Mouse (Mus musculus) gastrocnemius, postnatal 14 days (tissue): ENCODE measurements around the gene Fer. TPM values are rescaled to one million over a fixed set of nuclear protein-coding genes. Genes with fewer than 3 reads are reported as not detected.

Experiments used
- DNase-seq: peaks from one replicate; pipeline ENCODE4 v3.0.0; 2021; ENCODE audit warnings: mixed read lengths
- intact Hi-C: fragments of 180-260 bp; cut with DNase I; formaldehyde crosslinking; loops from one replicate; pipeline ENCODE4 v1.15.1; 2025; ENCODE audit warnings: low total_unique reads
- total RNA-seq, 2 experiments: library from RNA; stranded (reverse); gene quantifications; 2 replicates each; pipeline ENCODE4 v1.2.3; 2021

The Fer gene
- total RNA-seq, 2 experiments from 2014 or later: 11.1 to 13.4 TPM

DNA sequence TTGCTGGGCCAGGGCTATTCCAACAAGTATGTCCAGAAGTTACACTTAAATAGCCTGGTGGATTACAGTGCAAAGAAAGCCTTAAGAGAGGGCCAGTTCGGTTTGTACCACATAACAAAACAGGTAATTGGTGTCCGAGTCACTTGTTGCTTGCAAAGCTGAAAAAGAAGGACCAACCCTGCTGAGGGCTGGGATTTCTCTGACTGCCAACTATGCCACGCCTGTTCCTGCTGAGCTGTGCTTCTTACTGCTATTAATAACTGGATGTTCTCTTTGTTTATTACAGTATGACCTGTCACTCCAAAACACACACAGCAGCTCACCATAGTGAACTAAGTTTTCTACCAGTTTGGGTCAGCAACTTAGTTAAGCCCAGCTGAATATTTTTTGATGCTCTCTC lies 260.9 kb downstream of the Fer start:
- intact Hi-C loops: no loop called here
- DNase-seq: no peak

DNA sequence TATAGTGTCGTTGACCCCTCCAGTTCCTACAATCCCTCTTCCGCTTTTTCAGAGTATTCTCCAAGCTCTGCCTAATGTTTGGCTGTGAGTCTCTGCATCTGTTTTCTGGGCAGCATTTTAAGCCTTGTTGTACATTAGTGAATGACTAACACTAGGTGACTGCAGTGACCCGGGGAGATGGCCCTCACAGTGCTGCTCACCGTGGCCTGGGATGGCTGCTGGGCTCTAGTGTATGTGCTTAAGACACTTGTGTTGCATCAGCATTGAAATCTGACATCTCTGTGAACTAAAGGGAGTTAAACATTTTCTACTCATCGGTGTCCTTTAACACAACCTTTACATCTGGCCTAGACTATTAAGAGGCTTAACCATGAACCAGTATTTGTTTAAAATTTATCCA lies 264.0 kb downstream of the Fer start:
- intact Hi-C loops: no loop called here
- DNase-seq: no peak

DNA sequence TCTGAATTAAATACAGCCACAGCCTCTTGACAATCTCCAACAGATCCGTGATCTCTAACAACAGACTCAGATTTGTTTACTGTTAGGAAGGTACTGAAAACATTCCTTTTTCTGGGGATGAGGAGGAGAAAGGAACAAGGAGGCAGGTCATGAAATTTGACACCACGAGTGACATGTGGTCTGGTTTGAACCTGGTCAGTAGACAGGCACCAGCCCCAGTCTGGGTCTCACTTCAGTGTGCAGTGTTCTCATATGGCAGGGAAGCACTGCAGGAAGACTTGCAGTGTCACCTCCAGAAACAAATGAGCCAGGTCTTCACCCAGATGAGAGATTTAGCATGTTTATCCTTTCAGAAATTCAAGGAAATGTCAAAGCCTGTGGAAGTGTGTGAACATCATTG lies 266.9 kb downstream of the Fer start:
- DNase-seq: no peak
- intact Hi-C loops: no loop called here

DNA sequence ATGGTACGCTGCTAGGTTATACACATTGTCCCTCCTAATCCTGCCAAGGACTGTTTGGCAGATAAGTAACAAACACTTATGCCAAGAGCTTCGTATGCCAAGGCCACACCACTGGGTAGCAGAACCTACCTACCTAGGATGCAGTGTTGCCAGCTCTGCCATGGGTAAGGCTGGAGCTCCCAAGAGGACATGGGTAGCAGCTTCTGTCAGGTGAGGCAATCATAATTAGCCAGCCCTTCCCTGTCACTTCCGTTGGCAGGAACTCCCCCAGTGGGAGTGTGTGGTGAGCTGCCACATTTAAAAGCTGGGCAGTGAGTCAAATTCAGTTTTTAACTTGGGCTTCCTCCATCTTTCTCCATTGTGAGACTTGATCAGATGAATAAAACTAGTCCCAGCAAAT lies 267.5 kb downstream of the Fer start:
- intact Hi-C loops: no loop called here
- DNase-seq: no peak

DNA sequence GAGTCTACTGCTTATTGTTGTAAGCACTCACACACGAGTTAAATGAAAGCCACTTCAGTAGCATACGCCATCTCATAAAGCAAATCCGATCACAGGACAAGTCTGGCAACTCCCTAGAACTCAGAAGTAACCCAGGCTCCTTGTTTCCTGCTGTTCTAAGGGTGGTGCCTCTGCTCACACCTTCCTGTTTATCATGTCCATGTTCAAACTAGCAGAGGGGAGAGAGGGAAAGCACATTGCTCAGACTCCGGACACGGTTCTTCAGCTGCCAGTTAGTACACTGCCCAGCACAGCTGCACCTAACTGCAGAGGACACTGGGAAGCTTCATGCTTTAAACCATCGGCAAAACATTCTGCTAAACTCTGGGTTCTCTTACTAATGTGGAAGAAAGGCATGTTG lies 269.3 kb downstream of the Fer start:
- DNase-seq: no peak

DNA sequence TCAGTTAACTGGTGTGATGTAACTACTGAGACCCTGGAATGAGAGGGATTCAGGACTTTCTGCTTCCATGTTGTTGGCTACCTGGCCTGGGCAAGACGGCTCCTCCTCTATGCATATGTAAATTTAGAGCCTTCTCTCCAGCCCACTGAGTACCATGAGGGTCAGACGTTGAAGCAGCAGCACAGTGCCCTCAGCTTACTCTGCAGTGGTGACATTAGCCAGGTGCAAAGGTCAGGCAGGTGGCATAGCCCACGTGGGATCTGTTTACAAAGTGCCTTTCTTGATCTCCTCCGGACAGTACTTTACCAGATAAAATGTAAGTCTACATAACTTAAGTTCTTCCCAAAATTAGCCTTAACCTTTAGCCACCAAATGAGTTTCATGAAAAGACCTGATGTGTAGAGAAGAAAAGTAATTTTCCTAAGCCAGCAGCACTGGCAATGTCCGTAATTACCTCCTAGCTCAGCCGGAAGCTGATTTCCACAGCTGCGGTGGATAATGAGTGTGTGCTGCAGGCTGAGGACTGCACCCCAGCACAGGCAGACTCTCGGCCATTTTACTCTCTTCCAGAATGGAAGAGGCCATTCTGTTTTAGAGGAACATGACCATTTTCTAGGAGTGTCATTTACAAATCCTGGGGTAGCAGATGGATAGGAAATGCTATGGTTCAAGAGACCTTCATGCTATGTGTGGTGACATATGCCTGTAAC lies 273.2 kb downstream of the Fer start:
- intact Hi-C loops: no loop called here
- DNase-seq: no peak

More for the DNA sequence above, 269.3 kb downstream of the Fer start:
- intact Hi-C loops: no loop called here

DNA sequence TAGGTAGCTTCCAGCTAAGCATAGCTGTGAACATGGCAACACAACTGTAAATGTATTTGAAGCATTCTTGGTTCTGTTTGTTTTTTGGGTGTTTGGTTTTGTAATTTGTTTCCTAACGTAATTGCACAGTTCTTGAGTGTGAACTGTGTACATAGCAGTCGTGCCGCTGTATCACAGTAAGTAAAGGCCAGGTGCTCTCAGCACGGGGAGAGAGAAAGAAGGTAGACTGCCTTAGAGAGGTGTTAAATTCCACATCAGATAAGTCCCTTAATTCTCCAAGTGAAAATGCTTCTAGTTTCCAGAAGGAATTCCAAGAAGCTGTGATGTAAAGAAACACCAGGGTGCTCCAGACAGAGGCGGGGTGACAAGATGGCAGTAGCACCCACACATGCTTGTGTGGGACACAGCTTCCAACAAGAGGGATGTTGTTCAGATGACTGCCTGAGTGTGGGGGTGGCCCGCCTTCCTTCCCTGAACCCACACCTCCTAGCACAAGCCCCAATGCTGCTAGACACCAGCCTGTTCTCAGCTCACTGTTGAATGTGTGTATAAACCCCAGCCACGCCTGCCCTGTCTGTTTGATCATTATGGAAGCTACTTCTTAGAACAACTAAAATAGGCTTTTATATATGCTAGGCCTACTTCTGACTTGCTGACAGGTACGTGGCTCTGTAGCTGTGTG lies 275.3 kb downstream of the Fer start:
- intact Hi-C loops: no loop called here
- DNase-seq: no peak

DNA sequence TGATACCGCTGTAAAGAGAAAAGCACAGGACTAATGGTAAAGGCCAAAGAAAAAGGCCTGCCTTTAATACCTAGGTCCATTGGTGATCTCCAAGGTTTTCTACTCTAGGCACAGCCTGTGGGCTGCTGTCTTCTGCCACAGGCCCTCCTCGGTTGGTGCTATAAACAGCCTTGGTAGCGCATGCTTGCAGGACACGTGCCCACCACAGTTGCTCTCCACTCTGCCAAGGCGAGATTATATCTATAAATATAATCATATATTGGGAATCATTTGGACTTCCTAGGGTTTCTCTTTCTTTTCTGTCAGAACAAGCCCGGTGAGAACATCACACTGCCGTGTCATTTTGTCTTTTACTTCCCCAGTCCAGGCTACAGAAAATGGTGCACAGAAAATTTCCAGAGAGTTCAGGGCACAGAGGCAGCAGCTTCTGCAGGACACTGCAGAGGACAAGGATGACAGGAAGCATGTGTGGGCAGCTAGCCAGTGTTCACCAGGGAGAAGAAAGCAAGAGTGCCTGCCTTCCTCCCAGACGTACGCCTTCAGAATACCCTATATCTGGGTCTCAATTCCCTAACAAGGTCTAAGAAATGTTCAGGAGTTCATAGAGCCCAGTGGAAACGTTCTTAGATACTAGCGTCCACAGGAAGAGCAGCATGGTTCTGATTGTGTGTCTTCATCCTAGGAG lies 276.5 kb downstream of the Fer start:
- DNase-seq: no peak
- intact Hi-C loops: no loop called here

DNA sequence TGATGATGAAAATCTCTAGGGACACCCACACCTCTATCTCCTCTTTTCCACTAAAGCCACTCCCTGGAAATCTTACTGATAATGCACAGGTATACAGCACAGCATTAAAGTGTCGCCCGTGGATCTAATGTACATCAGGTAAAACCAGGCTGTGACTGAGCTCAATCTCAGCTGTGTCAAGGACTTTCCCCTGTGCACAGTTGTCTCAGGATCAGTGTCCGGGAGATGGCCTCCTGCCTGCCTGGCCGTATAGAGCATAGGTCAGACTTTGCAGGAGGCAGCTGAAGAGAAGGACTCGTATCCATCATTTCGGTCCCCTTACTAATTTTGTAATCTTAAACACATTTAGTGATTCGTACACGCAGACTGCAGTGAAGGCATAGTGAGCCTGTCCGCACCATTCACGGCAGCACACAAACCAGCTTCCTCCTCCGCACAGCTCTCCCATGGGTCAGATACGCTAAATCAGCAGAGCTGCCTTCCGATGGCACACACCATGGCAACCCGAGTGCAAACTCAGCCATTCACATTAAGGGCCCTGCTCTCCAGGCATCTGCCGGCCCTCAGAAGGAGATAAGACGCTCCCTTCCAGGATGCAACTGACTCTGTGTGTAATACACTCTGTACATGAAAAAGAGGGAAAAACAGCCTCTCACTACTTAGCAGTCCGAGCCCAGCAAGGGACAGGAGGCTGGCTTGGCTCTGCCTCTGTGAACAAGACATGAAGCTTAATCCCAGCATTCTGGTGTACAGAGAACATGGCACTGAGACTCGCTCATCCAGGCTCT lies 277.4 kb downstream of the Fer start:
- no peak for DNase-seq
- intact Hi-C loops: no loop called here

DNA sequence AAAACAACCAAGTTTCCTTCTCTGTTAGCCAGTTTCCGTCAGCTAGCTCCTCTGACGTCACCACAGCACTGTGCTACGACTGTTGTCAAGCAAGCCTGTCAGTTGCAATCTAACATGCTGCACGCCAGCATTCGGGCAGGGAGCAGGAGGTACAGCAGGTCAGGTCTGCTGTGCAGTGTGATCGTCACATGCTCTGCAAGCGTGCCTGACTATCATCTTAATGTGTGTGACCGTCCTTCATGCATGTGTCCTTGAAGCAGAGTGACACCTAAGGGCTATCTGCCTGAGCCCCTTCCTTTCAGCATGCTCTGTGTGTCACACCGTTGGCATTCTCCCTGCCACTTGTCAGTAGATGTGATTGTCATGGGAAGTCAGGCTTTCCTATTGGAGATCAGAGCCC lies 279.0 kb downstream of the Fer start:
- no peak for DNase-seq

DNA sequence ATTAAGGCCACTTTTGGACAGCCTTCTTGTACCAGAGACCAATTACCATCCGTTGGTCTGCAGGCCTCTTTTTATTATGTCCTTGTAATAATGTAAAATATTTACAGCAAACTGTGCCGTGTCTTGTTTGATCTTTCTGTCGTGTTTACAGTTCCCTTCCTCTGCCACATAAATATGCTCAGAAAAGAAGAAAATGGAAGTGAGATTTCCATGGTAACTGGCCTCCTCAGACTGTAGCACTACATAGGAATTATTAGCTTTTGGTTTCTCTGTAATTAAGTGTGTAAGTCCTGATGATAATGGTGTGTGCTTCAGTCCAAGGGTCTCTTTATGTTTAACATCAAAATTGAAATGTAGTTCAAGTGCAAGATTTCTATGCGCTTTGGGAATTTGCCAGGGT lies 283.5 kb downstream of the Fer start:
- no peak for DNase-seq
- intact Hi-C loops: no loop called here

More for the DNA sequence above, 279.0 kb downstream of the Fer start:
- intact Hi-C loops: no loop called here

DNA sequence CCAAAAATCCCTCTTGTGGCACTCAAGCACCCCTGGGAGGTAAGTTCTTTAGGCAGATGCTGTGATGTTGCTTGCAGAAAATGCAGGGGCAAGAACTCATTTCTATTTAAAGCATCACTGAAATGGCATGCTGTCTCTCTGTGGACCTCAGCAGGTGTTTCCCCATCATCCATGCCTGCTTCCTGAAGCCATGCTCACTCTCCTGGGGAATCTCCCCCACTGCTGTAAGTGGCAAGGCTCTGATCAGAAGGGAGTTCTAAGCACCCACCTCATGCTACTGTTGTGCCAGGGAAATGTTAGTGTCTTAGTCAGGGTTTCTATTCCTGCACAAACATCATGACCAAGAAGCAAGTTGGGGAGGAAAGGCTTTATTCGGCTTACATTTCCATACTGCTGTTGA lies 287.9 kb downstream of the Fer start:
- DNase-seq: no peak
- intact Hi-C loops: no loop called here

DNA sequence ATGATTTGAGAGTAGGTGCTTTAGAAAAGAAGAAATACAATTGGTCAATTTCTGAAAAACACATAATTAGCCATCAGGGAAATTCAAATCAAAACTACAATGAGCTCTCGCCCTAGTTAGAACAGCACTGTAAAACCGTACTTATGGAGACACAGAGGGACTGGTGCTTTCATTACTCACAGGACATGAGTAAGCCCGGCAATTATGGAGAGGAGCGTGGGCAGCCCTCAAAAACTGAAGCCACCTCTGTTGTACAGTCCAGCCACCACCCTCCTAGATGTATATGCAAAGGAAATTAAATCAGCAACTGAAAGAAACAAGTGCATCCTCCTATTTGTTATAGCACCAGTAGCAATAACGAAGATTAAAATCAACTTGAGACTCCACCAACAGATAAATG lies 304.9 kb downstream of the Fer start:
- intact Hi-C loops: no loop called here
- no peak for DNase-seq

DNA sequence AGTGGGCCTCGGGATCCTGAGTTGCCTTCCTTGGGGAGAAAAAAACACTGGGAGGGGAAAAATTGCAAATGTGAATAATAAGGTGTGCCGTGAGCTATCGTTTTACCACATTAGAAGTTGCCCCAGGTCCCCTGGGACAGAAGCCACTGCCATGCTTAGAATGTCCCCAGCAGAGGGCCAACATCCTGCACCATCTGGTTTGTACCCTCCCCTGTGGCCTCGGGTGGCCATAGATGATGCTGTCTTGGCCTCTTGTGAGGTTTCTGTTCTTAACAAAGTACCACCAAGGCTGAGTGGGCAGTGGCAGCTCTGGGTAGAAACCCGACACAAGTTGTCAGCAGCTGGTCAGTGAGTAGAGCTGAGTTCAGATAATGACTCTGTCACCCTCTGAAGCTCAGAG lies 307.2 kb downstream of the Fer start:
- intact Hi-C loops: no loop called here
- DNase-seq: no peak

DNA sequence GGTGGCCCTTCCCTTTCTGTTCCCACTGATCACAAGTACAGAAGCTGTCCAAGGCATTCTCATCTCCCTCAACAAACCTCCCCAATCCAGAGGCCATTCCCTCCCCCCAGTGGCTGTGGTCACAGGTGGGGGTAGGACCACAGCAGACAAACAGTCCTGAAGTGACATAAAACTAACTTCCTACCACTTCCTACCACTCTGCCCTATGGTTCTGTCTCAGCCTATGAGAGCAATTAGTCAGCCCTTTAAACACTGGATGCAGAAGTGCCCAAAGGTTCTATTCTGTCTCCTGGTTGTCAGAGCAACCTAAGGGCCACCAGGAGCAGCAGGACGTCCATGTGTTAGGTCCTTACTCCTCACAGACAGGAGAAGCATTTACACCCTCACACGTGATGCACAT lies 309.6 kb downstream of the Fer start:
- DNase-seq: no peak
- intact Hi-C loops: no loop called here

DNA sequence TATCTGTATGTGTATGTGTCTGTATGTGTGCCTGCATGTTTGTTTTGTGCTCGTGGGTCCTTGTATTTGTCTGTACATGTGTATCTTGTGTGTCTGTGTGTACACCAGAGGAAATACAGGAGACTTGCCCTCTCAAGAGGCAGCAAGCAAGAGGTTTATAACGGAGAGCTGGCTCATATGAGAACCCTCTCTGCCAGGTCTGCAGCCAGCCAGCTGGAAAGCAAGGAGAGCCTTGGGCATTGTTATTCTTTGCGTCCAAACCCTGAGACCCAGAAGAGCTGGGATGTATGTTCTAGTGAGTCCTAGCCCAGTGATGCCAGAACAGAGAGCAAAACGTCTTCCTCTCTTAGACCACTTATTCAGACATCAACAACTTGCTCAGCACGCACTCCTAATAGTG lies 317.7 kb downstream of the Fer start:
- no peak for DNase-seq
- intact Hi-C loops: no loop called here

DNA sequence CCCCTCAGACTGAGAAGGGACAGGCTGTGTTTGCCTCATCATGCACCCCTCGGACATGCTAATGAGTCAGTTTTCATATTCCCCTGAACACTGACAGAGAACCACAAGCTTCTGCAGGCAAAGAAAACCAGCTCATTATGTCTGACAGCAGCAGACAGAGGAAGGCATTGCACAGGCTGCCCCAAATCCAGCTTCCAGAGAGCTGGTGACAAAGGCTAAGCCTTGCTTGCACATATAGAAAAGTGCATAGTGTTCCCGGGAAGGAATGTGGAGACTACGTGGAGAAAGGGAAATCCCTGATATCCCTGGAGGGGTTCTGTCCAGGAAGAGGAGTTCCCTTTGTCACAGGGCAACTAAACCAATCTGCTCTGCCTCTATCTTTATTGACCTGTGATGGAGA lies 318.4 kb downstream of the Fer start:
- intact Hi-C loops: no loop called here
- DNase-seq: no peak

DNA sequence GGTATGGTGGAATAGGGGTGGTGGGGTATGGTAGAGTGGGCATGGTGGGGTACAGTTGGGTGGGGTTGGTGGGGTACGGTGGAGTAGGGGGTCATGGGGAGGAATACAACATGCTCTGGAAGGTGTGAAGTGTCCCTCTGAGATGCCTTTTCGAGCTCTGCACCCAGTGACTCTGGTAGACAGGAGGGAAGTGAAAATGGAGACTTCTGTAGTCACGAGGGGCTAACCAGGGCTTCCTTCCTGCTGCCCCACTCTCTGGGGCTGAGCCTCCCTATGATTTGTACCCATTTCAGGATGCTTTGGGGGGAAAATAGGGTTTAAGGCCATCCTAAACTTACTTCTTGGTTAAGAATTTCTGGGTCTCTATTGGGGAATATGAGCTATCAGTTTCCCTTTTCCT lies 319.7 kb downstream of the Fer start:
- intact Hi-C loops: no loop called here
- DNase-seq: no peak

DNA sequence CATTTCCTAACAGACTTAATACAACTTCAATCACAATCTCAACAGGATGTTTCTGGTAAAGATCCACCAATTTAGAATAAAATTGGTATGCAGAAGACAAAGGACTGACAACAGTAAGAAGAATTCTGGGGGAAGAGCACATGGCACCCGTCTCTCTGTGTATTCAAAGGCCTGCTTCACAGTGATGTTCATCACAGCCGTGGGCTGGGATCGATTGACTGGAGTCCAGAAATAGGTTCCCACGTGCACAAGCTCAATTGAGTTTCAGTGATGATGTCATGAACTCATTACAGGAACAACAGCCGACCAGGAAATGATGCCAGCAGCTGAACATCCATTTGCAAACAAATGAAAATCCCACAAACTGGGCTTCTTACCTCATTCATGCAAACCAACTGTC lies 320.3 kb downstream of the Fer start:
- DNase-seq: no peak
- intact Hi-C loops: no loop called here
